Mouse (Mus musculus) frontal cortex, postnatal 10 days (tissue): ENCODE measurements at regions not wholly inside any gene's neighbourhood (a gene's known extent, or its start where the extent isn't known, plus 50 kb on each side); places are given as distances from the start of the nearest gene placed in this dataset.

Experiments used
- DNase-seq, 2 experiments: peaks; one replicate each; pipeline ENCODE4 v3.0.0; 2022; ENCODE audit warnings: low spot score in 2 of 2, mixed read lengths in 1 of 2

- no peak for DNase-seq
Measured at GRCm38 (mm10) chr16:85743022-85743421, 59.9 kb downstream of the Adamts1 start.

DNA sequence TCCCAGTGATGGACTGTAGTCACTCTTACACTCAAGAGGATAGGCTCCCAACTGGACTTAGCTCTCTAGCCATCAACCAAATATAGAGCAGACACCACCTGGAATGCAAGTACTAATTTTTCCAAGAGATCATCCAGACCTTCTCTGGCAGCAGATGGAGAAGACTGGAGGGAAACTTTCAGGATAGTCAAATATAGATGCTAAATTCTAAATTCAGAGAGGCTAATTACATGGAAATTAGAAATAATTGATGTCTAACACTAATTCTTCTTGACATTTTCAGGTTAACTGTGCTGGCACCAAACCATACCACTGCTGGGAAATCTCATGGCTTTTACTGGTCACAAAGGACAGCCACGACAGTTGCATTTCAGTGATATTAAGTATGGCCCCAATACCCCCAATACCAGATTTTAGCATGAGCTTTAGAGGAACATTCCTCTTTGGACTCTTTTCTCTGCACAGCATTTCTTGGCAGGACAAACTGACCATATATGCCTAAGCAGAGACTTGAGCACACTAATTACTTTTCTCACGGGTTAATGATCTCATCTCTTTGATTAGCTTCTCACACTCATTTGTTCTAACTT, 64.2 kb downstream of the Adamts1 start:
- DNase-seq, result no peak

- no peak for DNase-seq
Measured at GRCm38 (mm10) chr16:85728026-85728425, 74.9 kb downstream of the Adamts1 start.

DNA sequence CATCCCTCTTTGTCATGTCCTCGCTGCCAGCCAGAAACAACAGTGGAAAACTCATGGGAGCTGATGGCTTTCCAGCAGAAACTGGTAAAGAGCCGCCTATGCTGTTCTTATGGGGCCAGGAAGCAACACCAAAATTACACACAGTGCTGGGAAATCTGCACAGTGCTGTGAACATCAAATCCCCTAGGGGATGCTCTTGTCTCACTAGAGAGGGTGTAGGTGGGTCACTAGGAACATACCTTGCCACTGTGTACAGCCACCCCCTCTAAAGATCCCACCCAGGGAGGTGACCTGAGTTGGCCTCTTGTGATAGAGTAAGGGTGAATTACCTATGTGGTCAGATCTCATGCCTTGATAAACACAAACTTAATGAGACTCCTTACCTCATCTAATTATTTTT, 80.9 kb downstream of the Adamts1 start:
- DNase-seq, result no peak

DNA sequence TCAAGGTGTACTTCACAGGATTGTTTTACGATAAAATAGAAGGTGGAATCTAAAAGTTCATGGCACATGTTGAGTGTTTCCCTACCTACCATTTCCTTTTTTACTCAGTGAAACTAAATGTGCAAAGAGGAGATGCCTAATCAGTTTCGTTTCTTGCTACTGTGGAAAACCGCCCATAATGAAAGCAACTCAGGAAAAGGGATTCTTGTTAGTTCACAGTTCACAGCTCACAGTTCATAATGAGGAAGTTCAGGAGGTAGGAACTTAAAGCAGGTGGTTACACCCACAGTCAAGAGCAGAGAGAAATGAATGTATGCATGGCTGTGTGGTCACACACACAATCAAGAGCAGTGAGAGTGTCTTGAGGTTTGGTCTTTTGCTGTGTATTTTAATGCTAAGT, 90.6 kb downstream of the Adamts1 start:
- DNase-seq, result no peak

DNA sequence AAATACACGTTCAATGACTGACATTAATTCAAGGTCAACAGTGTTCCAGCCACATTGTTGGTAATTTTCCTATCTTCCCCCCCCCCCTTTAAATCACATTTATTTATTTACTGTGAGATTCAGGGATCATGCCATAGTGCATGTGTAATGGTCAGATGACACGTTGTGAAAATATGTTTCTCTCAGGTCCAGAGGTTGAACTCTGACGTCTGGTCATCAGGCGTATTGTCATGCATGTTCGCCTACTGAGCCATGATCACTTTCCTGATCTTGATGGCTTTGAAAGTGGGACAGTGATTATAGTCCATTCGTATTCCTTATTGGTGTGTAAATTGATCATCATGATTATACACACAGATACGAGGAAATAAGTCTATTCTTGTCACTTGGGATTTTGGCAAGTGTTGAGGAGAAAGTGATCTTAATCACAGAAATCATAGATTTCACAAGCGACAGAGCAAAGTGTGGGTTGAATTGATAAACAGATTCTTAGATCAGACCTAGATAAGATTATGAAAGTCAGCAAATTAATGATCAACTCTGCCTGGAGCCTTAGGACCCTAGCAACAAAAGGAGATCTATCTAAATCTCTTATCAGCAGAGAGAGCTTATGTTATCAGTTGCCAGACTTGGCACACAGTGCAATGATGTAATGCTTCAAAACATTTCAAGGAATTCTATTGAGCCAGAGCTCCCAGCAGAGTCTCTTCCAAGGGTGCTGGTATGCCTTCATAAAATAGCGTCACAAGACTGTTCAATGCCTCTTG, 98.5 kb downstream of the Adamts1 start:
- DNase-seq, result no peak

- no peak for DNase-seq
Measured at GRCm38 (mm10) chr16:85702889-85703480, 99.9 kb downstream of the Adamts1 start.

DNA sequence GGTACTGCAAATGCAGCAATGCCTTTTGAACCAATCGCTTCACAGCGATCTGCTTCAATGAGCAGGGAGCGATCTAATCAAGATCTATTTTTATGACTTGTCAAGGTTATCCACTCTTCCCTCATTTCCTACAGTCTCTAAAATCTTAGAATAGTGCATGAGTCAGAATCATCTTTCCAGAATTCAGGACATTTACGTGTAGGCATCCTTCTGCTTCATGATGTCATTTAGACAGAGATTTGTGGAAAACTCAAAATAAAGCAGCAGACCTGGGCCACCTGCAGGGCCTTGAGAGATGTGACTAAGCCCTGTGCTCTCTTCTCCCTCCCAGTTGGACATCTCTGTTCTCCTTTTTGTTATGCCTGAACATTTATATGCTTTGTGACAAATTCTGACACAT, 103.6 kb downstream of the Adamts1 start:
- DNase-seq, result no peak

DNA sequence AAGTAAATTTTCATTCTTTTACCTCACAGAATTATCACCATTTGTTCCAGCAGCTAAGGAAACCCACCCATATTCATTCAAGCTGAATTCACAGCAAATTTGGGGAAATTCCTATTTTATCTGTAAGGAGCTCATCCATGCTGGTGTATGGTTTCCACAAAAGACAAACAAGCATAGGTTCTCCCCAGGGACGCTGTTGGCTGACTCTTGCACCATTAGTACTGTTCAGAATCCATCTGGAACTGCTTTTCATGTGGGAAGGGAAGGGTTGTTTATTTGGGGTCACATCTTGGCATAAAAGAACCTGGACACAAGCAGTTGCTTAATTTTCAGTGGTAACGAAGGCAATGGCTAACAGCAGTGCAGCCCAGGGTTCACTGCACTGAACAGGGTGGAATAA, 120.2 kb downstream of the Adamts1 start:
- no peak for DNase-seq

DNA sequence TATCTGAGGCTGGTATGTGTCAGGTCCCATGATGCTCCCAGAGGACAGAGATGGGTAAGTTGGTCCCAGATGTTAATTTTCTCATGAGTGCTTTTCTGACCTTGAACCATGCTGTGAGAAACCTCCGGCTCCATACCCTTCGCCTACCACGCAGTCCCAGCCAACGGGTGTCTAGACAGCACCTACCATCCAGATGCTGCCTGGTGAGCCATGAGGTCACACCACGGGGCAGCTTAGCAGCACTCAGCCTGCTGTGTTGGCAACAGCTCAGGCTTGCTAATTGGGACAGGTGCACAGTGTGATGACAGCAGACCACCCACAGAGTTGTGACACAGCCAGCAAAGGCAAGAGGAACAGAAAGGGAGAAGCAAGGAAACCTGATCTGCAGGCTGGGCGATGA, 122.6 kb downstream of the Adamts1 start:
- DNase-seq, result no peak

DNA sequence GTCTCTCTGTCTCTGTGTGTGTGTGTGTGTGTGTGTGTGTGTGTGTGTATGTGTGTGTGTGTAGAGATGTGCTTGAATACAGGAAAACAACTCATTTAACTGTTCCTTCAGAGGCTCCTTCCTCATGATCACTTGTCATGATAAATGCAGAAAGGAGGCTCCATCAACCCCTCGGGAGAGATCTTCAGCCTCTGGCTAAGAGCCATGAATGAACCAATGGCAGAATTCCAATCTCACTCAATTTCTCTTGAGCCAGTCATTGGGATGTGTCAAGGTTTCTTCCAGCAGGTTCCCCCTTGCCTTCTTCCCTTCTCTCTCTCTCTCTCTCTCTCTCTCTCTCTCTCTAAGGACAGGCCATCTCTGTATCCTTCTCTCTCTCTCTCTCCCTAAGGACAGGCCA, 124.1 kb downstream of the Adamts1 start:
- no peak for DNase-seq

DNA sequence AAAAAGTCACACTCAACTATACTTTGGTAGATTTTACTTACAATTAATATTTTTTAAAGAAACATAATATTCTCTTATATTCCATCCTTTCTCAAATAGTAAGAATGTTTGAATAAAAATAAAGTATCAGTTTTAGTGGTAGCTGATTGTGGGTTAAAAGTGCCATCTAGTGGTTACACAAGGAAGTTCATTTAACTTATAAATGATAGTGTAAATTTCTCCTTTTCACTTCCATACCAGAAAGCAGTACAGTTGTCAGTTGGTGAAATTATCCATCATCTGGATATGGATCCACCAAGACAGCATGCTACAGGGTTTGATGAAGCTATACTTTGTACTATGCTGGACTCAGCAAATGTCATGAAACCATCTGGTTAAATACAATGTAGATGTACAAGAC, 124.7 kb downstream of the Adamts1 start:
- no peak for DNase-seq

DNA sequence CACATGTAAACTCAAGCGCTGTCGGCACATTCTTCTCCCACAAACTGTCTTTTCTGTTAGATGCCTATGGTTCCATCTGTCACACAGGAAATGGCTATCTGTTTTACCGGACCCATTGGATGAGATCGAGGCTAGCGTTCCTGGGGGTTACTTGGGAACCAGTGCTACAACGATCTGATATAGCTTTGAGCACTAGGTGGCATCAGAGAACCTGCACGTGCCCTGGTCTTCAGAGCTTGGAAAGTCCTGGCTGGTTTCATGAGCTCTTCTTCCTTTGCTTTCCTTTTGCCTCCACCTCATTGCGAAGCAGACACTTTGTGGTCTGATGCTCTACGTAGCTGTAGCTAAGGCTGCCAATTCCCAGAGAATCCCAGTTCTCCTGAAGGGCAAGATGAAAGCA, 123.8 kb upstream of the Cyyr1 start:
- peak in 1 of 2 experiments; percentile 29 for DNase-seq

DNA sequence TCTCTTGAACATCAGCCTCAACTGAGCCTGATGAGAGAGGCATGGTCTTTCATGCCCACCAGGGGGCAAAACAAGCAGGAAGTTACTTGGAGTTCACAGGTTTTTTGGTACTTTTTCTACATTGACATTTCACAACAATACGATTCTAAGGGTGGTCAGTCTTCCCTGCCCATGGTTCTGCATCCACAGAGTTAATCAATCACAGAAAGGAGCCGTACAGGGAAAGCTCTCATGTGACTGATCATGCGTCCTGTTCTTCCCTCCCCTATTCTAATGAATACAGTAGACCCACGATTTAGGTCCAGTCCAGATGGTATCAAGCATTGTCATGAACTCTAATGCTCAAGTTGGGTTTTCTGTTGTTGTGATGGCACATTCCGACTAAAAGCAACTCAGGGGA, 115.6 kb upstream of the Cyyr1 start:
- DNase-seq, result no peak

DNA sequence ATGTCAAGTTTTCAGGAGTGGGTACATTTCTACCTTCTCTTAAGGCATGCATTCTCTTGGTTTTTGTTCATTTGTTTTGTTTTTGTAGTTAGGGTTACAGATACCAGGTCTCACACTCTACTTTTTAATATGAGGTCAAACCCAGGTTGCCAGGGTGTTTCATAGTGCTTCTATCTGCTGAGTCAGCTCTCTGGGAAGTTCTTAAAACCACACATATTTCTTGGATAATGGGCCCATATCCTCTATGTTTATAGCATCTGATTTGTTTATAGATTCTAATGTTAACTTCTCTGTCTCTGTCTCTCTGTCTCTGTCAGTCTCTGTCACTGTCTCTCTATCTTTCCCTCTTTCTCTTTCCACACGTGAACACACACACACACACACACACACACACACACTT, 114.6 kb upstream of the Cyyr1 start:
- DNase-seq, result no peak

GRCm38 (mm10) chr16:85649516-85649915, 96.3 kb upstream of the Cyyr1 start:
- DNase-seq, result no peak

GRCm38 (mm10) chr16:85640992-85641391, 87.8 kb upstream of the Cyyr1 start:
- DNase-seq, result no peak

DNA sequence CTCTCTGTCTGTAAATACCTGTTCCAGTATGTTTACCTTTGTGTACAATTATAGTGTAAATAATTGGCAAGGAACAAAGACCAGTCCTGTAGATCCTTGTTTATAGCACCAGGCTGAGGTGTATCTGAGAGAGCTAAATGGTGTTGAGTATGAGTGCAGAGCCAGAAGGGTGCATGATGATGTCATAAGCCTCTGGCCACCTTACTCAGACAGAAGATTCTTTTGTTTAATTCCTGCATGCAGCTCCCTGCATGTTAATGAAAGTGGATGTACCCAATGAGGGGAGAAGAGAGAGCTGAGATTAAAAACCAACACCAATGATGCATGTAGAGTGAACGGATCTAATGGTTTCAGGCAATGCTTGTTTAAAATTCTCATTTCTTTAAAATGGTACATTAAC, 83.9 kb upstream of the Cyyr1 start:
- no peak for DNase-seq

DNA sequence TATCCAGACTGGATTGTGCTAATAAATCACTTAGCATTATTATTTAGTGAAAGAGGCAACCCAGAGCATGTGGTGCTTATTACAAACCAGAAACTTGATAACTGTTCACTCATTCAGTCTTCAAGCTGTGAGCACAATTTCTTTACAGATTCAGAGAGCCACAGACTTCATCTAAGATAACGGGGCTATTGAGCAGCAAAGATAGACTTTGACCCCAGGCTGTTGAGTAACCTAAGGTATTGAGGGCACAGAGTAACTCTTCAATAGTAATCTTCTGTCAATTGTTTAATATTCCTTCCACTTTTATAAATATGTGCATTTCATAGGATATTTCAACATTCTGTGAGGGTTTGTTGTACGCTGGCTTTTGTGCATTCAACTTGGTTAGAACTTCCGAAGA, 76.5 kb upstream of the Cyyr1 start:
- DNase-seq, result no peak

- DNase-seq, result no peak
Measured at GRCm38 (mm10) chr16:85624505-85624904, 71.3 kb upstream of the Cyyr1 start.

DNA sequence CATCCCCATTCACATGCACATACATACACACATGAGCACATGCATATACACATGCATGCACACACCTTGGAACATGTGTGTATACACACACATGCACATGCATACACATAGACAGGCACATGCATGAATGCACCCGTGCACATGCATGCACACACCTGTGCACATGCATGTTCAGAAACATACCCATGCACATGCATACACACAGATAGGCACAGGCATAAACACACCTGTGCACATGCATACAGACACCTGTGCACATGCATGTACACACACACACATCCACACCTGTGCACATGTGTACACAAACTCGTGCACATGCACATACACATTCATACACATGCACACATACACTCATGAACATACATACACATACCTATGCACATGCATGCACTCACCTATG, 50.9 kb upstream of the Cyyr1 start:
- DNase-seq, result no peak
